Mouse (Mus musculus): ENCODE data around the gene Nme9.

DNA sequence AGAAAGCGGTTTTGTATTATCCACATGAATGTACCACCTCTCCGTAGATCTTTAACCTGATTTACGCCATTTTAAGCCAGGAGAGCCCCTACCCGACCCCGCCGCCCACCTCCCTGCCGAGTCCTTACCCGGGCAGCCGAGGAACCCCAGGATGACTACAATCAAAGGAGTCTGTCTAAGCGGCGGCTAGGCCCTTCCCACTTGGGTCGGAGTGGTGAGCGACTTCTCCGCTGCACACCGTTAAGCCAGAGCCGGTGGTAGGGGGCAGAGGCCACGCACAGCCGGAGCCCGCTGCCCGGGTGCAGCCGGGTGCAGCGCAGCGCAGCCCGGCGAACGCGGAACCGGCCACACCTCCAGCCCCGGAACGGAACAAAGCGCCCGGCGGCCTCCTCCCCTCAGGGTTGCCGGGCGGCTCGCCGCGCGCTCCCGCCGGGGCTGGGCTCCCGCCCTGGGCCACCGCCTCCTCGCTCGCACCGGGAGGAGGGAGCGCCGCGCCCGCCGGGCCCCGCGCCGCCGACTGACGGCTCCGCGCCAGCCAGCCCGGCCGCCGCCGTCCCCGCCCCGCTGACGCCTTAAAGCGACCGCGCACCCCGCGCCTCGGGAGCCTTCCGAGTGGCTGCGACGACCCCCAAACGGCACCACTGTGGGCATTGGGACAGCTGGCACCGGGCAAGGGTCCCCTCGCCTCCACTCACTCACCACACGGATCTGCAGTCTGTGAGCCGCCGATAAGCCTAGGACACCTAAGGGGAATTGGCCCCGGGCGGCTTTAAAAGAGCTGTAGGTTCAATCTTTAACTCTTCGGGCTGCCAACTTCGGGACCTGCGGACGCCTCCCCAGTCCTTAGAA lies 14.9 kb upstream of the Nme9 start:
- TF ChIP-seq GATA1 (IDR thresholded peaks at IDR 0.05; ENCODE audit: low read length) = no peak
- no peak for TF ChIP-seq TAL1 (IDR thresholded peaks at IDR 0.05; ENCODE audit: low read length)

Data from erythroblast, embryonic 14.5 days (primary cell).